Mouse (Mus musculus) neural tube, embryonic 10.5 days (tissue): ENCODE data around the gene Mdc1.

Experiments
- DNase-seq: peaks from one replicate; pipeline ENCODE4 v3.0.0-alpha.2; 2017; ENCODE audit warnings: low spot score; ENCODE audit errors: extremely low spot score

Mdc1 gene

DNA sequence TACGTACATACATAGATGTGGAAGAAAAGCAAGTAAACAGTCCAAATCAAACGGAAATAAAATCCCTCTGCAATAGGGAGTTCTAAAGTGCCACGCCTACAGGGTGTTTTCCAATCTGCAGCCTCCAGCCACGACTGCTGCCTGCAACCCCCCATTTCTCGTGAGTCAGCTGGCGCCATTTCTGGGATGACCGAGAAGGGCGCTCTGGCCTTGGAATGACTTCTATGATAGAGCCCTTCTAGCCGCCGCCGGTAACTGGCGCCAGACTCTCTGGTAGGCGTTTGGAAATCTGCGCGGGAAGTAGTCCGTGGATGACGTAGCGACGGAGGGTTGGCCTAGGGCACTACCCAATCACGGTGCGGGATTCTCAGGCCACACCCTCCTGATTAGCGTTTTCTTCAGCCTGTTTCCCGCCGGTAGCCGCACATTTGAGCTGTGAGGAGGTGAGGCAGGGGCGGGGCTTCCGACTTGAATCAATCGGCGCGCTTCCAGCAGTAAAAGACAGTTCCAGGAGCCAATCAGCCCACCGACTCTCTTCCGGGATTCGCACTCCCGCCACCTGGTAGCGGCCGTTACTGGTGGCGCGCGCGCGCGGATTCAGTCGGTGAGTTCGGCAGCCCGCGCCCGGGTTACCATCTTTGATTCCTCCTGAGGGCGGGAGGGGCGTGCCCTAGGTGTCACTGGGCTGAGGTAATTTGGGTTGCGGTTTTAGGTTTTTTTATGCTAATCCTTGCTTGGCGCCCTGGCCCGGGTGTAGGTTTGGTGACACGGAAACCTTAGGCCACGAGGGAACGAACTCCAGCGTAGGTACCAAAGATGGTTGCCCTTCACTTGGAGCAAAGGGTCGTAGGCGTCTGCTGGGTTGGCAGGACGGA is at the start of gene Mdc1:
TSS of gene Mdc1 (plus strand) at position 440 of the 875 bp plus-strand sequence.
- DNase-seq = peak; percentile 98

GRCm38 (mm10) chr17:35792837-35793236 is 48.5 kb upstream of the Mdc1 start:
- no peak for DNase-seq

DNA sequence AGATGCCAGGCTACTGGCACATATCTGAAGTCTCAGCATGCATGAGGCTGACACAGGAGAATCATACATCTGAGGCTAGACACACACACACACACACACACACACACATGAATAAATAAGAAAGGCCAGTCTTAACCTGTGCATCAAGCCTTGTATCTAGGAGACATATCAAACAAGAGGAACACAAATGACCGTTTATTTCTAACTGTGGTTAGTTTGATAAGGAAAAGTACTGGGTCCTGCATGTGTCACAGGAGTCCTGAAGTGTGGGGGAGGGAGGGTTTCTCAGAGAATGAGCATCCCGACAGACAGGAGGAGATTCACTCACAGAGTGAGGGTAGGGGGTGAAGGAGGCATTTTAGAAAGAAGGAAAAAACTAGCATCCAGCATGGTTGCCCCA is 46.2 kb upstream of the Mdc1 start:
- no peak for DNase-seq

- no peak for DNase-seq
These were observed 45.7 kb upstream of the Mdc1 start for GRCm38 (mm10) chr17:35795656-35796055.

DNA sequence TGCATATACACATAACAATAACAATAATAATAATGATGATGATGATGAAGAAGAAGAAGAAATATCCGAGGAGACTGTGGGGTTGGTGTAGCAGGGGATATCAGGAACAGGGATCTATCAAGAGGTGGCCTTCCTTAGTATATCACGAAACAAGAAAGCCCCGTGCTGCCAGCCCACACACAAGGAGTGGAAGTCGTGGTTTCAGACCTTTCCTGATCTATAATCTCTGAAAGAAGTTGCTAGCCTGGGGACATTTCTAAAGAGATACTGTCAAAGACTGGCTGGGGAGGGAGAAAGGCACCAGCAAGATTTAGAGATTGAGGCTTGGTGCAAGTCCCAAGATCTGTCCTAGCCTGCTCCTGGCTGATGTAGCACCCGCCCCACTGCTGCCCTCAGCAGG is 44.5 kb upstream of the Mdc1 start:
- no peak for DNase-seq

DNA sequence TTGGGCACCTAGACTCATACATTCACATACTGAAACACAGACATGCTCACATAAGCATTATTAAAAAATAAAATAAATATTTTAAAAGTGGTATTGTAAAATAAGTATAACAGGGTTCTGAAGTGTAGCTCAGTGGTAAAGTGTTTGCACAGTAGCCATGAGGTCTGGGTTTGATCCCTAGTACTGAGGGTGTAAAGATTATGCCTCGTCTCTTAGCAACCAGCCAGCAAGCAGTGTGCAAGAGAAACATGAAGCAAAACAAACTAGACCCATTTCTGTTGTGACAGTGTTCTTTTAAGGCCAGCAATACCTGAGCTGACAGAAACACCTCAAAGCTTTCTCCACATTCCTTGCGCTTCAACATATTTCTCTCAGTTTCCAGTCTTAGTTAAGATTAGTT is 40.4 kb upstream of the Mdc1 start:
- no peak for DNase-seq

DNA sequence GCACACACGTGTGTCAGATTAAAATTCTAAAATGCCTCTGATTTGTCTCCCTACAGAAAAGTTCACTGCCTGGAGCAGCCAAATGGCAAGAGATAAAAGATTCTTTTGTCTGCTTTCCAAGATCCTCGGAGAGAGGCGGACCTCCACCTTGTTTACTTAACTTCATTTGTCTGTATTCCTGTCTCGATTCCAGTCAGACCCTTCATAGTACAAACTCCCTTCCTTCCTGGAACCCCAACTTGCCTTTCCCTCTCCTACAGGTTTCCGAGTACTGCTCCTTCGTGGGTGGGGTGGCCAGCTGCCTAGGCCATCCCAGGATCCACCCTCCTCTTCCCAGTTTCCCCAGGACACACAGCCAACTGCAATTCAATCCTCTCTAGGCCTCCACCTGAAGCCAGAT is 38.3 kb upstream of the Mdc1 start:
- DNase-seq = no peak

DNA sequence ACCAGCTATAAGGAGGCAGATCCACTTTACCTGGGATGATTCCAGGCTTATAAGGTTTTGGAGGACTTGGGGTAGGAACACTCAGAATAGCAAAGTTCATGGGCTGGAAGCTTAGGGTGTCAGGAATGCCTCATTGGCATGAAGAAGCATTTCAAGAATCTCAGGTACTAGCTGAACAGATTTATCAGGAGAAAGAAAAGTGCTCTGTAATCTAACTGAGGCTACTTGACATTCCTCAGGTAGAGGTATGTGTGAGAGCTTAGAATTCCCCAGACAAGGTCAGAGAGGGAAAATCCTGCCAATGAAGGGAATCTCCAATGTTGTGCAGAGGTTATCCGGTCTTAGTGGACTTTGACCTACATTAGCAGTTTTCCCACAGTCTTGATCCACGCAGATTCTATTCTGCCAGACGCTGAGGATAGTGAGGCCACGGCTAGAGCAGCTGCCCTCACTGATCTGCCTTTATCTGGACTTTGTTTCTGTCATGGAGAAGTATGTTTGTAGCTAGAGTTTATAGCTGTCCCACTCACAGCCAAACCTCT is 37.4 kb upstream of the Mdc1 start:
- no peak for DNase-seq

DNA sequence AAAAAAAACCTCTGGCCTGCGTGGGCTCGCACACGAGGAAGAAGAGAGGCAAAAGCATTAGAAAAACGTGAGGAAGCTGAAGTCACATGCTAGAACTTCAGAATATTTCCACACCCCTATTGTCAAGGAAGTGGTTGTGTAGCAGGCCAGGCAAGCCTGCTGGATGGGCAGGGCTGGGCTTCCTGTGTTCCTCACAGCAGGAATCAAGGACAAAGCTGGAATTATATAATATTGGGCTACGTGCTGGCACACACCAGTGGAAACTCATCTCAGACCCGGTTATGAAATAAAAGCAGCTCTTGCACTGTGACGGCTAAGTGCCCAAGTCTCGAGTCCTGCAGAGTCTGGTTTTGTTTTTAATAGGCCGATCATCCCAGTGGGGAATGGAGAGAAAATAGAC is 33.2 kb upstream of the Mdc1 start:
- no peak for DNase-seq

DNA sequence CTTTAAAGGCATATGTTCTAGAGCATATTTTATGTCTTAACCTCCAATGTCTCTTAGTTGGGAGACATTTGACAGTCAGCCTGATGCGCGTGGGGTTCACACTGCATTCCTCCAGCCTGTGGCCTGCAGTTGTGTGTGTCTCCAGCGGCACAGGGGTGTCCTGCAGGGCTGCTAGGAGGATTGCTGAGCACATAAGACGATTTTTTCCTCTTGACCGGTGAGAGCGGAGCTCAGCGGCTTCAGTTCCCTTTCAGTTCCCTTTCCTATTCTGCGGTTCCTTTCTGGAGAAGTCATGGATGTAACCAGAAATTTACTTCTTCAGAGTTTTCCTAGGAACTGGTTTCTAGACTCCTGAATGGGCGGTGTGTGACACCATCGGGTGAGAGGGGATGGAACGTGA is 31.9 kb upstream of the Mdc1 start:
- DNase-seq = no peak

DNA sequence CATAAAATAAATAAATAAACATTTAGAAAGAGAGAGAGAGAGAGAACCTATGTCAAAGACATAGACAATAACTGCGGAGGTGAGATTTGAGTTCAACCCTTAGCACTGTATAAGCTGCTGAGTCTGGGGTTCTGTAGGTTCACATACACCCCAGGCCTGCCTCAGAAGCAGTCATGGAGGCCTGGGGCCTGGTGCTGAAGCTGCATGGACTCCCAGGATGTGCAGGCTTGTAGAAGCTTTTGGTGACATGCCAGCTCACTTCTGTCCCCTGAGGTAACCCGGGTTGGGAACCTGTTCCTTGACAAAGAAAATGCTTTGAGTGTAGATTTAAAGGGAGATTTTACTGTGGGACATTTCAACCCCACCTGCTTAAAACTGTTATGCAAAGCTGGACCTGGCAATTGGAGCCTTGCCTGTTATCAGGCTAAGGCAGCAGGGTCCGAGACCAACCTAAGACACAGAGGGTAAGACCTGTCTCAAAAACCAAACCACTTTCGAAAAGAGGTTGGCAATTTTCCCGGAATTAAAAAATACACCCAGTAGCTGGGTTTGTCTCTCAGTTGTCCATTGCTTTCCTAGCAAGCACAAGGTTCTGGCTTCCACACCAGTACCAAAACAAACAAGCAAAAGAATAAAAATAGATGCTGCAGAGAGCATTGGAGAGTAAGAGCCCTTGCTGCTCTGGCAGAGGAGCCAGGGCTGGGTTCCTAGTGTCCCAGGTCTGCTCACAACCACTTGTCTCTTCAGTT is 30.2 kb upstream of the Mdc1 start:
- DNase-seq = no peak

GRCm38 (mm10) chr17:35812307-35812706 is 29.0 kb upstream of the Mdc1 start:
- DNase-seq = no peak

DNA sequence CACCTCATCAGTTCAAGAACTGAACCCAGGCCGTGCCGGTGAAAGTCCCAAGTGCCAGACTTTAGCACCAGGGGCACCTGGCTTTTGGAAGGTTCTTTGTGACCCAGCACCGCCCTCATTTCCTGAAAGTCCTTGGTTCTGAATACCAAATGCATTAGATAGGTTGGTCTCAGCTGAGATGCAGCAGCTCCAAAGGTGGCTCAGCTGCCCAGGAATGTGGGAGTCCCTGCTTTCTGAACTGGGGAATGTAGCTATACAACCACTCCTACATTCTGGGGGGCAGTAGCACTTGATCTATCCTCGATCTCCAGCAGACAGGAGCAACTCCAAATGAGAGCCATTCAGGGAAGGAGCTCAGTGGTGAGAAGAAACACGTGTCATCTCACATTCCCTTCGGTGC is 28.6 kb upstream of the Mdc1 start:
- DNase-seq = no peak

DNA sequence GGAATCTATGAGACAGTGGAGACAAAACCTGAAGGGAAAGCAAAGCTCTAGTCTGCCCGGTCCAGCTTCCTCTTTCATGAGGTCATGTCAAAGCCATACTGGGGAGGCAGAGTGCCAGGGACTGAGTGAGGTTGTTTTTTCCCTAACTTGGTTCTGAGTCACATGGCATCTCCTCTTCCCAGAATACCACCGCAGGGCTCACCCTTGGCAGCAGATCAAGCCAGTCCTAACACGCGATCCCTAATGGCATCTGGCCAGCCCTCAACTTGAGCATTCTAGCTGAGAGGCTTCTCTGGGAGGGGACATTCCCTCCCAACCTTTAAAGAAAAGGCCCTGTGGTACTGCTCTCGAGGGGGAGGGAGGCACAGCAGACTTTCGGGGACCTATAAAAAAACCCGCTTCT is 28.1 kb upstream of the Mdc1 start:
- DNase-seq = no peak

- no peak for DNase-seq
These were observed 27.7 kb upstream of the Mdc1 start for GRCm38 (mm10) chr17:35813653-35814052.

DNA sequence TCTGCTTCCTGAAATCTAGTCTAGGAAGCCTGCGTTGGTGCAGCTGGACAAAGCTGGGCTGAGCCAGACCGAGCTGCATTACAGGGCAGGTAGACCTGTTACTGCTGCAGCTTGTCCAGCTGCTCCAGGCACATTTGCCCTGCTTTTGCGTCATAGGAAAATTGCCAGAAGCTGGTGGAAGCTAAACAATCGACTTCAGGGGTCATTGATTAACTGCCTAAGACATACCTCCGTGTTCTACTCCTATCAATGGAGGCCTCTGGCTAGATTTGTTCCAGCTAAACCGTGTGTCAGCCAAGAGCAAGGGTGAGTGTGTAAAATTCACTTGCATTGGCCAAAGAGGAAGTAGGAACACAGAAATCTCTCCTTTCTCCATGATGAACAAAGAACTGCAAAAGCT is 26.6 kb upstream of the Mdc1 start:
- DNase-seq = peak; percentile 18

- DNase-seq = no peak
These were observed 25.5 kb upstream of the Mdc1 start for GRCm38 (mm10) chr17:35815836-35816235.

DNA sequence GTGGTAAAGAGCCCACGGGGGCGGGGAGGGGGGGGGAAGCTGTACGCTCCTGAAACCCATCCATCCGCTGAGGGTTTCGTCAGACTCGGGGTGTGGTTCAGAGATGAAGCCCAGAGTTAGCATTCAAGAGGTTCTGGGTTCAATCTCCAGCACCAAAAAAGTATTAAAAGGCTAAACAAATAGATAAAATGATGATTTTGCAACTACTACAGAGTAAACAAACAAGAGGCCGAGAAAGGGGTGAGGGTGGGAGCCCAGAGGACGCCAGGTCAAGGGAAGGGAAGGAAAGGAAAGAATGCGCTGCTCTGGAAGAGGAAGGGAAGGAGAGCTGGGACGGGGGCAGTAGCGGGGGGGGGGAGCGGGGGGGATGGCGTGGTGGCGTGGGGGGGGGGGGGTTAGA is 24.6 kb upstream of the Mdc1 start:
- no peak for DNase-seq

- peak; percentile 18 for DNase-seq
These were observed 24.1 kb upstream of the Mdc1 start for GRCm38 (mm10) chr17:35817226-35817625.

- DNase-seq = no peak
These were observed 21.2 kb upstream of the Mdc1 start for GRCm38 (mm10) chr17:35820111-35820510.

DNA sequence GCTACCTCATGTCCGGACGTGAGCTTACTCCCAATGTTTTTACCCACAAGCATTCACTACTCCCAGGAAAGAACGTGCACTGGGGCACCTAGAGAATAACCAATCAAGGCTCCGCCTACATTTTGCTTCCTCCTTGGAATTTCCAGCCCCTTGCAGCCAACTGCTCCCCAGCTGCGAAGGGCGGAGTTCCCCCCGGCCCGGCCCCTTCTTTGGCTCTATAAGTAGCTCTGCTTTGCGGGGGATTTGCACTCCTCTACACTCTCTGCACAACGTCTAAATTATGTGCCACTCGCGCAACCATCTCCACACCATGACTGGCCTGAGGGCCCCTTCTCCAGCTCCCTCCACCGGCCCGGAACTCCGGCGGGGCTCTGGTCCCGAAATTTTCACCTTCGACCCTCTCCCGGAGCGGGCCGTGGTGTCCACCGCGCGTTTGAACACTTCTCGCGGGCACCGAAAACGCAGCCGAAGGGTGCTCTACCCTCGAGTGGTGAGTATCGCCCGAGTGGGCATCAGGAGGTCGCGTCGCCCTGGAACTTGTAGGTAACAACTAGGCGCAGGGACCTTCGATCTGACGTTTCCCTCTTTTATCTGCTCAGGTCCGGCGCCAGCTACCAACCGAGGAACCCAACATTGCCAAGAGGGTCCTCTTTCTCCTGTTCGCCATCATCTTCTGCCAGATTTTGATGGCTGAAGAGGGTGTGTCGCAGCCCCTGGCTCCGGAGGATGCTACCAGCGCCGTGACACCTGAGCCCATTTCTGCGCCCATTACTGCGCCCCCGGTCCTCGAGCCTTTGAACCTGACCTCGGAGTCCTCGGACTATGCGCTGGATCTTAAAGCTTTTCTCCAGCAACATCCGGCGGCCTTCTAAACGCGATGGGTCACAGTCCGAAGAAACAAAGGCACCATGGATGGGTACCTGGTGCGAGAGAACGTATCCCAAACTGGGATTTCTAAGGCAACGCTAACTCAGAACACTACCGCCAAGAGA is 19.6 kb upstream of the Mdc1 start, which contains the start of gene Ier3:
TSS of gene Ier3 (plus strand) at position 246 of the 992 bp plus-strand sequence.
- peak; percentile 76 for DNase-seq
